Mouse (Mus musculus) adrenal gland, postnatal 25 days (tissue): ENCODE measurements at regions not wholly inside any gene's neighbourhood (a gene's known extent, or its start where the extent isn't known, plus 50 kb on each side); places are given as distances from the start of the nearest gene placed in this dataset.
A peak's percentile ranks its signal among the peaks of the same experiment; 100 is the strongest.

Experiments
- DNase-seq: peaks from one replicate; pipeline ENCODE4 v3.0.0; 2021; ENCODE audit warnings: mixed read lengths

- no peak for DNase-seq
Measured at GRCm38 (mm10) chr6:51701253-51702020, 177.7 kb downstream of the Snx10 start.

- DNase-seq, result no peak
Measured at GRCm38 (mm10) chr6:51702456-51703171, 178.9 kb downstream of the Snx10 start.

- DNase-seq, result no peak
Measured at GRCm38 (mm10) chr6:51708011-51708410, 184.3 kb downstream of the Snx10 start.

GRCm38 (mm10) chr6:51708668-51709339 lies 185.1 kb downstream of the Snx10 start:
- DNase-seq, result no peak

- DNase-seq, result peak; percentile 63
Measured at GRCm38 (mm10) chr6:51709340-51710067, 185.8 kb downstream of the Snx10 start.

GRCm38 (mm10) chr6:51710153-51710552 lies 186.5 kb downstream of the Snx10 start:
- DNase-seq, result no peak

GRCm38 (mm10) chr6:51710926-51711615 lies 187.4 kb downstream of the Snx10 start:
- peak; percentile 55 for DNase-seq

- DNase-seq, result no peak
Measured at GRCm38 (mm10) chr6:51711616-51711970, 187.9 kb downstream of the Snx10 start.

GRCm38 (mm10) chr6:51715158-51715840 lies 191.6 kb downstream of the Snx10 start:
- DNase-seq, result no peak

- DNase-seq, result no peak
Measured at GRCm38 (mm10) chr6:51717386-51717785, 193.7 kb downstream of the Snx10 start.

- DNase-seq, result peak; percentile 28
Measured at GRCm38 (mm10) chr6:51720705-51721104, 197.0 kb downstream of the Snx10 start.

- DNase-seq, result no peak
Measured at GRCm38 (mm10) chr6:51723053-51723452, 199.4 kb downstream of the Snx10 start.

- no peak for DNase-seq
Measured at GRCm38 (mm10) chr6:51727191-51727590, 203.5 kb downstream of the Snx10 start.

GRCm38 (mm10) chr6:51728816-51729562 lies 205.3 kb downstream of the Snx10 start:
- no peak for DNase-seq

GRCm38 (mm10) chr6:51730564-51731351 lies 207.1 kb downstream of the Snx10 start:
- no peak for DNase-seq

GRCm38 (mm10) chr6:51732298-51732895 lies 208.7 kb downstream of the Snx10 start:
- peak; percentile 56 for DNase-seq

GRCm38 (mm10) chr6:51736051-51736450 lies 212.3 kb downstream of the Snx10 start:
- no peak for DNase-seq

- DNase-seq, result no peak
Measured at GRCm38 (mm10) chr6:51743105-51743660, 219.5 kb downstream of the Snx10 start.

- DNase-seq, result no peak
Measured at GRCm38 (mm10) chr6:51744607-51745006, 220.9 kb downstream of the Snx10 start.
